9 mouse cellular contexts compared by ENCODE assay signal in the genomic region with DNA sequence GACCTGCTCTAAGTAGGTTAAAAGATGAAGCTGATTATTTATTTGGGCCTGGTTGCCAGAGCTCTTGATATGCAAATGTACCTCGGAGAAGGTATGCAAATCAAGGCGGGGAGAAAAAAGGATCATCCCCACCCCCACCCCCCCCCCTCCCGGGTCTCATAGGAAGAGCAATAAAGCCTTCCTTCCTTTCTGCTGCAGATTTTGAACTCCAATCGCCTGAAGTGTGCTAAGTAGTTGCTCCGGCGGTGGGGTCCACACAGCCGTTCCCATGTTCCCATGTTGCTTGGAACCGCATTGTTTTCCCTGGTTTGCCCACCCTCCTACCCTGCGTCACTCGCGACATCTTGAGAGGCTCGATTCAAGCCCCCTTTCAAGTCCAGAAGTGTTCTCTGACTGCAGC. TPM values are rescaled to one million over a fixed set of nuclear protein-coding genes. Genes with fewer than 3 reads are reported as not detected.
DNase-seq lines count a peak whose midpoint lies in the region; ATAC-seq and TF ChIP-seq lines count a peak whose summit lies in the region.
"Not testable (repeated sequence)": the region's sequence is repeated elsewhere in the genome, so short reads cannot be mapped to it uniquely, and the experiment has no call there.
"Had no signal": no experiment of that assay in that cellular context is flagged by ENCODE, and none has a peak within 500 bp of the region (broad histone marks: within the 10 kb centered on the region; RNA-seq: fewer than 3 reads in every experiment).

No protein-coding gene starts in this region.

- H3K9me3 ChIP-seq in forebrain, embryonic 11.5 days (ENCODE audit: control insufficient read depth, low read length); heart, embryonic 10.5 days; heart, postnatal 0 days (replicated peaks; ENCODE audit: control insufficient read depth, low read length); hindbrain, embryonic 16.5 days (ENCODE audit: control insufficient read depth, low read length); midbrain, embryonic 12.5 days; neural tube, embryonic 12.5 days: not testable (repeated sequence)

- 0 out of 2 replicates have a peak overlapping the region, but pooled peaks have one; percentile 37 for H3K27ac ChIP-seq in forebrain, embryonic 11.5 days (ENCODE audit: low read depth, low read length)
- H3K27ac ChIP-seq in heart, embryonic 10.5 days; heart, postnatal 0 days (ENCODE audit: low read depth); hindbrain, embryonic 16.5 days (ENCODE audit: low read depth, low read length); neural tube, embryonic 12.5 days: not testable (repeated sequence)
- H3K27ac ChIP-seq in midbrain, embryonic 12.5 days (replicated peaks) = peak overlapping the region; percentile 70

- peak; percentile 82; the same call in 1 of the 2 replicates for ATAC-seq in forebrain, embryonic 11.5 days (replicated peaks; ENCODE audit: low FRiP score)
- ATAC-seq in heart, postnatal 0 days (ENCODE audit: insufficient read depth, low read depth); hindbrain, embryonic 16.5 days; neural tube, embryonic 12.5 days (ENCODE audit: low FRiP score, low read depth): not testable (repeated sequence)
- ATAC-seq in midbrain, embryonic 12.5 days (ENCODE audit: low FRiP score, low read depth) = peak; percentile 85

- not testable (repeated sequence) for TF ChIP-seq EP300 in heart, postnatal 0 days (IDR thresholded peaks at IDR 0.05; ENCODE audit: low read depth)

- H3K36me3 ChIP-seq in forebrain, embryonic 11.5 days (ENCODE audit: control insufficient read depth, insufficient read depth, low read length); heart, embryonic 10.5 days; heart, postnatal 0 days (replicated peaks; ENCODE audit: control insufficient read depth, insufficient read depth, low read length); hindbrain, embryonic 16.5 days (ENCODE audit: control insufficient read depth, insufficient read depth, low read length); midbrain, embryonic 12.5 days; neural tube, embryonic 12.5 days: not testable (repeated sequence)

- not testable (repeated sequence) for H3K27me3 ChIP-seq in forebrain, embryonic 11.5 days (ENCODE audit: control insufficient read depth, insufficient read depth, low read length); heart, embryonic 10.5 days (ENCODE audit: insufficient read depth, poor library complexity, severe bottlenecking); heart, postnatal 0 days (ENCODE audit: control insufficient read depth, insufficient read depth, low read length); hindbrain, embryonic 16.5 days (replicated peaks; ENCODE audit: control insufficient read depth, insufficient read depth, low read length); midbrain, embryonic 12.5 days; neural tube, embryonic 12.5 days (replicated peaks)

- WGBS in forebrain, embryonic 11.5 days = 0% methylated on average over 12 of the region's 12 CpGs
- WGBS in heart, embryonic 10.5 days = 5% methylated on average over 12 of the region's 12 CpGs
- WGBS in heart, postnatal 0 days = 6% methylated on average over 12 of the region's 12 CpGs
- 0% methylated on average over 12 of the region's 12 CpGs for WGBS in hindbrain, embryonic 16.5 days
- WGBS in midbrain, embryonic 12.5 days = 3% methylated on average over 12 of the region's 12 CpGs
- WGBS in neural tube, embryonic 12.5 days = under 1% methylated on average over 12 of the region's 12 CpGs

- not testable (repeated sequence) for TF ChIP-seq CTCF in brain, embryonic 14.5 days (IDR thresholded peaks at IDR 0.05; ENCODE audit: borderline replicate concordance, extremely low read depth, insufficient read depth, insufficient read length); heart, postnatal 0 days (IDR thresholded peaks at IDR 0.05; ENCODE audit: low read depth)

- not testable (repeated sequence) for H3K9ac ChIP-seq in forebrain, embryonic 11.5 days (ENCODE audit: low read length); heart, postnatal 0 days (replicated peaks; ENCODE audit: low read depth, low read length); hindbrain, embryonic 16.5 days (ENCODE audit: low read depth, low read length); midbrain, embryonic 12.5 days (replicated peaks); neural tube, embryonic 12.5 days

- H3K4me3 ChIP-seq in forebrain, embryonic 11.5 days (ENCODE audit: low read depth, low read length); heart, postnatal 0 days (ENCODE audit: low read depth, low read length); neural tube, embryonic 12.5 days: not testable (repeated sequence)
- 0 out of 2 replicates have a peak overlapping the region, but pooled peaks have one; percentile 22 for H3K4me3 ChIP-seq in heart, embryonic 10.5 days
- H3K4me3 ChIP-seq in hindbrain, embryonic 16.5 days (ENCODE audit: low read length) = peak overlapping the region; percentile 30; the same call in 1 of the 2 replicates
- peak overlapping the region; percentile 25 for H3K4me3 ChIP-seq in midbrain, embryonic 12.5 days

- TF ChIP-seq POLR2A in brain, embryonic 14.5 days (IDR thresholded peaks at IDR 0.05; ENCODE audit: borderline replicate concordance, extremely low read depth, insufficient read depth, insufficient read length, poor library complexity, severe bottlenecking) = not testable (repeated sequence)

- peak; percentile 86 for DNase-seq in brain, embryonic 14.5 days (ENCODE audit: low read depth)
- DNase-seq in forebrain, embryonic 11.5 days (ENCODE audit: low spot score) = peak; percentile 71
- DNase-seq in heart, embryonic 10.5 days (ENCODE audit: low spot score); heart, postnatal 0 days (ENCODE audit: low spot score): not testable (repeated sequence)

- H3K4me1 ChIP-seq in forebrain, embryonic 11.5 days (replicated peaks; ENCODE audit: control insufficient read depth, insufficient read depth, low read length); heart, embryonic 10.5 days; heart, postnatal 0 days (ENCODE audit: control insufficient read depth, insufficient read depth); hindbrain, embryonic 16.5 days (ENCODE audit: control insufficient read depth, insufficient read depth, low read depth, low read length); midbrain, embryonic 12.5 days; neural tube, embryonic 12.5 days: not testable (repeated sequence)

- H3K4me2 ChIP-seq in forebrain, embryonic 11.5 days (ENCODE audit: low read depth, low read length, severe bottlenecking) = peak overlapping the region; percentile 18; the same call in 1 of the 2 replicates
- H3K4me2 ChIP-seq in heart, postnatal 0 days (ENCODE audit: low read depth, low read length) = peak overlapping the region; percentile 30; the same call in 1 of the 2 replicates
- H3K4me2 ChIP-seq in hindbrain, embryonic 16.5 days (ENCODE audit: low read length) = peak overlapping the region; percentile 52
- H3K4me2 ChIP-seq in midbrain, embryonic 12.5 days (replicated peaks) = peak overlapping the region; percentile 35
- H3K4me2 ChIP-seq in neural tube, embryonic 12.5 days (replicated peaks) = peak overlapping the region; percentile 50

RNA-seq across cellular contexts. Expression of gene Slc16a14, which starts 26.8 kb away (rescaled TPM):
- 8.8 and 10.9 TPM in 2 replicates for polyA plus RNA-seq in brain, embryonic 14.5 days (2012; rRNA removed)
- 3.0 and 4.5 TPM in 2 replicates for polyA plus RNA-seq in forebrain, embryonic 11.5 days (2014; fragmentation: Nextera tagmentation; extraction: Ambion mirVana)
- polyA plus RNA-seq in heart, embryonic 10.5 days (2016; fragmentation: Nextera tagmentation; extraction: Ambion mirVana) = 0.09 and 0.18 TPM in 2 replicates
- not detected in 2 replicates for total RNA-seq in heart, postnatal 0 days (2014; rRNA removed; ENCODE audit: low replicate concordance)
- 0.03 TPM in 1 of 2 replicates, not detected in the other for polyA plus RNA-seq in heart, postnatal 0 days (2015; fragmentation: Nextera tagmentation; extraction: Ambion mirVana)
- polyA plus RNA-seq in hindbrain, embryonic 16.5 days (2015; fragmentation: Nextera tagmentation; extraction: Ambion mirVana) = 10.3 and 15.0 TPM in 2 replicates
- 12.3 and 15.4 TPM in 2 replicates for polyA plus RNA-seq in midbrain, embryonic 12.5 days (2016; fragmentation: Nextera tagmentation; extraction: Ambion mirVana)
- polyA plus RNA-seq in neural tube, embryonic 12.5 days (2016; fragmentation: Nextera tagmentation; extraction: Ambion mirVana) = 5.6 and 6.5 TPM in 2 replicates
- total RNA-seq: gastrocnemius, postnatal 10 days had no signal
- polyA plus RNA-seq: erythroblast, embryonic 14.5 days had no signal
